Mouse (Mus musculus) heart, adult 2 months (tissue): Measurements from ENCODE around the gene Epm2aip1. TPM values are rescaled to one million over a fixed set of nuclear protein-coding genes. Genes with fewer than 3 reads are reported as not detected.
A peak's percentile ranks its signal among the peaks of the same experiment; 100 is the strongest.

ENCODE experiments used
- DNase-seq, 2 experiments: peaks; one replicate each; pipeline ENCODE4 v3.0.0; 2021
- H3K27ac ChIP-seq: fragments of 200-600 bp; 2 replicates; pipeline ENCODE4 v1.8.1; 2022
- H3K27me3 ChIP-seq: fragments of 200-500 bp; 2 replicates; pipeline ENCODE4 v1.6.1; 2012; ENCODE audit warnings: mild to moderate bottlenecking, low read length, inconsistent platforms, mixed read lengths; ENCODE audit not compliant: control insufficient read depth, insufficient read depth
- H3K36me3 ChIP-seq: fragments of 200-500 bp; 2 replicates; pipeline ENCODE4 v1.6.1; 2012; ENCODE audit warnings: low read length, inconsistent platforms; ENCODE audit not compliant: control insufficient read depth, insufficient read depth
- H3K4me1 ChIP-seq: fragments of 200-500 bp; 2 replicates; pipeline ENCODE4 v1.6.1; 2011; ENCODE audit warnings: low read length; ENCODE audit not compliant: control insufficient read depth, insufficient read depth
- H3K4me3 ChIP-seq: fragments of 200-600 bp; 2 replicates; pipeline ENCODE4 v1.8.1; 2022
- H3K79me2 ChIP-seq: fragments of 200-500 bp; replicated peaks from 2 replicates; pipeline ENCODE4 v1.6.1; 2012; ENCODE audit warnings: mild to moderate bottlenecking, inconsistent platforms, low read length, moderate library complexity, mixed read lengths; ENCODE audit not compliant: control insufficient read depth, insufficient read depth
- H3K9ac ChIP-seq: fragments of 200-500 bp; 2 replicates; pipeline ENCODE4 v1.6.1; 2012; ENCODE audit warnings: low read depth, mild to moderate bottlenecking, control low read depth, inconsistent platforms, low read length, mixed read lengths
- CTCF ChIP-seq: fragments of 200-600 bp; IDR thresholded peaks from 2 replicates; pipeline ENCODE4 v1.8.1; 2022; ENCODE audit warnings: antibody characterized with exemption, mild to moderate bottlenecking, moderate library complexity
- EP300 ChIP-seq: fragments of 200-500 bp; IDR thresholded peaks from 2 replicates; pipeline ENCODE4 v1.6.1; 2011; ENCODE audit warnings: low read depth, low read length, control low read depth; ENCODE audit not compliant: insufficient read depth
- POLR2A ChIP-seq: fragments of 200-500 bp; IDR thresholded peaks from 2 replicates; pipeline ENCODE4 v1.6.1; 2011; ENCODE audit warnings: mild to moderate bottlenecking, low read depth, low read length, control low read depth; ENCODE audit not compliant: insufficient read depth
- WGBS: fragments of 180-500 bp; shearing (Covaris S2); methylation state at CpG from one replicate; pipeline ENCODE4 v1.1.7; 2018; 5-methylcytosine and 5-hydroxymethylcytosine counted together
- intact Hi-C: fragments of 180-260 bp; cut with DNase I; formaldehyde crosslinking; loops from one replicate; pipeline ENCODE4 v1.15.1; 2025
- polyA plus RNA-seq: library from polyadenylated mRNA; depleted of rRNA; stranded (reverse); fragments of >200 nt; gene quantifications from 2 replicates; pipeline ENCODE4 v1.2.3, GENCODE M21; 2012
- total RNA-seq, 2 experiments: library from RNA; stranded (reverse); gene quantifications; 2 replicates each; pipeline ENCODE4 v1.2.3; 2021

Epm2aip1 gene
- total and polyA plus RNA-seq, 3 experiments = 8.9 to 23.8 (median 20.3) TPM

DNA sequence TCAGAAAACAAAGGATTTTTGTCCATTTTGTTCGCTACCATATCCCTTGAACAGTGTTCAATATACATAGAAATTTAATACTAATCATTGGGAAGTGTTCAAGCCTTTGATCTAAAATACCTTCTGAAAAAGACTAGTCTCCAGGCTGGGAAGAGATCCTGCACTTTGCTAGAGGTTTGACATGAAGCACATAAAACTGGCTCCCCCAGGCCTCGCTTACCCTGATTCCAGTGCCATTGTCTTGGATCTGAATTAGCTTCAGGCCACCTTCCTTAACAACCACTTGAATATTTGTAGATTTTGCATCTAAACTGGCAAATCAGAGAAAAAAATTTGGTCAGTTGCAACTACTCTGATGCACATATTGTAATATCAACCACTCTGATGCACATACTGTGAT lies 3.7 kb upstream of the Epm2aip1 start:
- Histone ChIP-seq H3K4me1 (no peaks in the 10 kb centered on the region; the same call in 1 of the 2 replicates), H3K4me3 (no peak overlapping the region), H3K36me3 (peaks cover 3% of the 10 kb centered on the region), H3K27ac (no peak overlapping the region), H3K27me3 (no peaks in the 10 kb centered on the region), H3K9ac (no peak overlapping the region), H3K79me2 (peaks cover 2% of the 10 kb centered on the region; the same call in 1 of the 2 replicates)
- WGBS = 99% methylated on average over 2 of the region's 2 CpGs
- no peak for DNase-seq
- TF ChIP-seq POLR2A = no peak
- no peak for TF ChIP-seq EP300
- TF ChIP-seq CTCF = no peak
- intact Hi-C loops = no loop called here

DNA sequence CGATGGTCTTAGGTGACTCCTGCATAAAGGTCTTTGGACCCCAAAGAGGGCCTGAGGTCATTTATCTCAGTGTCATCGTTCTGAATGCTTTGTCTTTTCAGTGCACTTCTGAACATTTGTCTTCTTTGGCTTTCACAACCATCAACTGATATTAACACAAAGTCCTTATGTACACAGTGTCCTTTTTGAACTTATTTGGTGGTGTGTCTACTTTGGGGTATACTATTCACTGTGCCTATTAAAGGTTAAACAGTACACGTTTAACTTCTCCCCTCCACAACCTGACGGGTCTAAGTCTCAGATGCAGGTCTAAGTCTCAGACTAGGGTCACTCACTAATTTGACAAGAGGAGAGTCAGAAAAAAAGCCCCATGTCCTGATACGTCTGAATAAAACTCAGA lies 1.1 kb upstream of the Epm2aip1 start:
- peak overlapping the region; percentile 90 for H3K27ac ChIP-seq
- peaks cover 13% of the 10 kb centered on the region for H3K4me1 ChIP-seq
- no peak for DNase-seq
- H3K27me3 ChIP-seq = no peaks in the 10 kb centered on the region
- peaks cover 5% of the 10 kb centered on the region for H3K79me2 ChIP-seq
- intact Hi-C loops = loop anchor here (10.0 kb wide), 1 partner anchor 866 kb away; the partner anchor contains the start of gene Ptpn23
- 12% methylated on average over 5 of the region's 5 CpGs for WGBS
- TF ChIP-seq POLR2A (no peak), EP300 (no peak), CTCF (no peak)
- H3K36me3 ChIP-seq = peaks cover 27% of the 10 kb centered on the region
- H3K9ac ChIP-seq = peak overlapping the region; percentile 88; the same call in 1 of the 2 replicates
- peak overlapping the region; percentile 92 for H3K4me3 ChIP-seq

GRCm38 (mm10) chr9:111271056-111271433 lies 684 bp upstream of the Epm2aip1 start:
- TF ChIP-seq CTCF (no peak), EP300 (no peak), POLR2A (no peak)
- intact Hi-C loops = loop anchor here (10.0 kb wide), 1 partner anchor 866 kb away; the partner anchor contains the start of gene Ptpn23
- under 1% methylated on average over 32 of the region's 32 CpGs for WGBS
- Histone ChIP-seq H3K79me2 (peaks cover 5% of the 10 kb centered on the region), H3K9ac (peak overlapping the region; percentile 88), H3K27ac (peak overlapping the region; percentile 90), H3K36me3 (peaks cover 32% of the 10 kb centered on the region), H3K4me1 (peaks cover 14% of the 10 kb centered on the region), H3K27me3 (no peaks in the 10 kb centered on the region), H3K4me3 (peak overlapping the region; percentile 92)
- no peak for DNase-seq

DNA sequence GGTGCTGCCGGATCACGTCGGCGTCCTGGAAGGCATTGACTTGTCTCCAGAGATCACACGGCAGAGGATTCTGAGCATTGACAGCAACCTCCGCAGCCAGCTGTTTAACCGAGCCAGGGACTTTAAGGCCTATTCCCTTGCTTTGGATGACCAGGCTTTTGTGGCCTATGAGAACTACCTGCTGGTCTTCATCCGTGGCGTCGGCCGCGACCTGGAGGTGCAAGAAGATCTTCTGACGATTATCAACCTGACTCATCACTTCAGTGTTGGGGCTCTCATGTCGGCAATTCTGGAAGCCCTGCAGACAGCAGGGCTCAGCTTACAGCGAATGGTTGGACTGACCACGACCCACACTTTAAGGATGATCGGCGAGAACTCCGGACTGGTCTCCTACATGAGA lies 627 bp downstream of the Epm2aip1 start:
- Histone ChIP-seq H3K79me2 (peaks cover 5% of the 10 kb centered on the region), H3K9ac (peak overlapping the region; percentile 94), H3K36me3 (peaks cover 41% of the 10 kb centered on the region), H3K27me3 (no peaks in the 10 kb centered on the region), H3K27ac (peak overlapping the region; percentile 94), H3K4me3 (peak overlapping the region; percentile 73), H3K4me1 (peaks cover 15% of the 10 kb centered on the region)
- TF ChIP-seq CTCF (no peak), EP300 (no peak), POLR2A (no peak)
- 3% methylated on average over 19 of the region's 19 CpGs for WGBS
- intact Hi-C loops = loop anchor here (10.0 kb wide), 1 partner anchor 868 kb away; the partner anchor contains the start of gene Ptpn23
- no peak for DNase-seq

GRCm38 (mm10) chr9:111272996-111273785 lies 1.5 kb downstream of the Epm2aip1 start:
- H3K27ac ChIP-seq = no peak overlapping the region; the same call in 1 of the 2 replicates
- intact Hi-C loops = loop anchor here (10.0 kb wide), 1 partner anchor 868 kb away; the partner anchor contains the start of gene Ptpn23

GRCm38 (mm10) chr9:111273958-111274357 lies 2.2 kb downstream of the Epm2aip1 start:
- Histone ChIP-seq H3K79me2 (peaks cover 5% of the 10 kb centered on the region), H3K27me3 (no peaks in the 10 kb centered on the region), H3K27ac (no peak overlapping the region), H3K36me3 (peaks cover 52% of the 10 kb centered on the region), H3K4me1 (peaks cover 15% of the 10 kb centered on the region), H3K4me3 (peak overlapping the region; percentile 73), H3K9ac (no peak overlapping the region)
- no peak for DNase-seq
- WGBS = 37% methylated on average over 1 of the region's 1 CpGs
- intact Hi-C loops = loop anchor here (10.0 kb wide), 1 partner anchor 869 kb away; the partner anchor contains the start of gene Ptpn23
- TF ChIP-seq CTCF = no peak
- TF ChIP-seq POLR2A = no peak
- no peak for TF ChIP-seq EP300

More at GRCm38 (mm10) chr9:111272996-111273785, 1.5 kb downstream of the Epm2aip1 start:
- H3K27me3 ChIP-seq = no peaks in the 10 kb centered on the region
- peaks cover 46% of the 10 kb centered on the region for H3K36me3 ChIP-seq
- peak overlapping the region; percentile 73 for H3K4me3 ChIP-seq
- no peak for DNase-seq
- WGBS = 46% methylated on average over 15 of the region's 15 CpGs
- peaks cover 5% of the 10 kb centered on the region for H3K79me2 ChIP-seq
- peak overlapping the region; percentile 94 for H3K9ac ChIP-seq
- peaks cover 15% of the 10 kb centered on the region for H3K4me1 ChIP-seq
- TF ChIP-seq POLR2A (no peak), CTCF (no peak), EP300 (no peak)
